Mouse (Mus musculus) telencephalon, adult 2 months (tissue): ENCODE results near the gene R3hdml.
"Not testable (repeated sequence)": the region's sequence is repeated elsewhere in the genome, so short reads cannot be mapped to it uniquely, and the experiment has no call there.

Source experiments
- DNase-seq: peaks from one replicate; pipeline ENCODE4 v3.0.0-alpha.2; 2011; ENCODE audit warnings: low read depth, low spot score

The R3hdml gene

GRCm38 (mm10) chr2:163492018-163492417 lies at the start of gene R3hdml:
TSS of gene R3hdml (plus strand) at chr2:163492318.
- DNase-seq, result no peak

- DNase-seq, result no peak
Observed at GRCm38 (mm10) chr2:163443543-163443942, 48.6 kb upstream of the R3hdml start.

GRCm38 (mm10) chr2:163444017-163444416 lies 48.1 kb upstream of the R3hdml start:
- no peak for DNase-seq

GRCm38 (mm10) chr2:163447375-163447774 lies 44.7 kb upstream of the R3hdml start:
- DNase-seq, result no peak

GRCm38 (mm10) chr2:163449276-163449675 lies 42.8 kb upstream of the R3hdml start:
- DNase-seq, result no peak

- DNase-seq, result peak; percentile 67
Observed at GRCm38 (mm10) chr2:163450668-163451295, 41.3 kb upstream of the R3hdml start.

- DNase-seq, result no peak
Observed at GRCm38 (mm10) chr2:163452738-163453137, 39.4 kb upstream of the R3hdml start.

GRCm38 (mm10) chr2:163453378-163453777 lies 38.7 kb upstream of the R3hdml start:
- DNase-seq, result no peak

GRCm38 (mm10) chr2:163458539-163459265 lies 33.4 kb upstream of the R3hdml start:
- DNase-seq, result no peak

- no peak for DNase-seq
Observed at GRCm38 (mm10) chr2:163459380-163459779, 32.7 kb upstream of the R3hdml start.

GRCm38 (mm10) chr2:163460622-163461021 lies 31.5 kb upstream of the R3hdml start:
- no peak for DNase-seq

GRCm38 (mm10) chr2:163461307-163461706 lies 30.8 kb upstream of the R3hdml start:
- not testable (repeated sequence) for DNase-seq

GRCm38 (mm10) chr2:163462386-163462785 lies 29.7 kb upstream of the R3hdml start:
- DNase-seq, result no peak

- no peak for DNase-seq
Observed at GRCm38 (mm10) chr2:163462801-163463200, 29.3 kb upstream of the R3hdml start.

- no peak for DNase-seq
Observed at GRCm38 (mm10) chr2:163463251-163463769, 28.8 kb upstream of the R3hdml start.

- DNase-seq, result no peak
Observed at GRCm38 (mm10) chr2:163463998-163464397, 28.1 kb upstream of the R3hdml start.

GRCm38 (mm10) chr2:163464562-163464961 lies 27.6 kb upstream of the R3hdml start:
- no peak for DNase-seq

- no peak for DNase-seq
Observed at GRCm38 (mm10) chr2:163466771-163467170, 25.3 kb upstream of the R3hdml start.

GRCm38 (mm10) chr2:163467585-163467984 lies 24.5 kb upstream of the R3hdml start:
- no peak for DNase-seq

GRCm38 (mm10) chr2:163468866-163469265 lies 23.3 kb upstream of the R3hdml start:
- DNase-seq, result no peak

GRCm38 (mm10) chr2:163469711-163470110 lies 22.4 kb upstream of the R3hdml start:
- DNase-seq, result no peak

- no peak for DNase-seq
Observed at GRCm38 (mm10) chr2:163471136-163471535, 21.0 kb upstream of the R3hdml start.
